Mouse (Mus musculus): Measurements from ENCODE around the gene Gm20736. TPM values are rescaled to one million over a fixed set of nuclear protein-coding genes. Genes with fewer than 3 reads are reported as not detected.

Gm20736 gene
- not detected in 2 replicates for polyA plus RNA-seq (2012; rRNA removed)

GRCm38 (mm10) chrY:65377390-65377789 is at the start of gene Gm20736:
Gm20736 (plus strand) TSS chrY:65377690.

Other genes with a start within 250 kb of the Gm20736 start
- not detected in 2 replicates for gene Gm20924, start 170.2 kb upstream of the Gm20736 start, polyA plus RNA-seq (2012; rRNA removed)

Data from liver, embryonic 14 days (tissue).